Mouse (Mus musculus) myocyte (in vitro differentiated cells): ENCODE results near the gene Zdhhc7.

Experiments used
- CEBPB ChIP-seq: IDR thresholded peaks from 2 replicates; pipeline ENCODE4 v1.6.1; 2011; ENCODE audit warnings: mild to moderate bottlenecking, moderate library complexity; ENCODE audit not compliant: poor library complexity, insufficient read depth, severe bottlenecking
- E2F4 ChIP-seq: IDR thresholded peaks from one replicate; pipeline ENCODE4 v1.6.1; 2011; ENCODE audit warnings: mild to moderate bottlenecking, control low read depth, moderate library complexity; ENCODE audit not compliant: insufficient read depth
- MAX ChIP-seq: IDR thresholded peaks from one replicate; pipeline ENCODE4 v1.6.1; 2011; ENCODE audit warnings: low read depth, mild to moderate bottlenecking, control low read depth
- MYOD1 ChIP-seq, 3 experiments: IDR thresholded peaks; one replicate each; pipeline ENCODE4 v1.6.1; 2011; ENCODE audit warnings: control low read depth in 2 of 3, low read depth in 2 of 3, mild to moderate bottlenecking in 2 of 3, moderate library complexity in 1 of 3; ENCODE audit not compliant: insufficient read length in 2 of 3, control insufficient read depth in 1 of 3
- MYOG ChIP-seq, 3 experiments: IDR thresholded peaks; one replicate each; pipeline ENCODE4 v1.6.1; 2011; ENCODE audit warnings: control low read depth in 2 of 3, low read depth in 2 of 3, mild to moderate bottlenecking in 2 of 3; ENCODE audit not compliant: insufficient read length in 2 of 3, control insufficient read depth in 1 of 3, insufficient read depth in 1 of 3
- POLR2A ChIP-seq: IDR thresholded peaks from one replicate; pipeline ENCODE4 v1.6.1; 2011; ENCODE audit warnings: low read depth, mild to moderate bottlenecking, control low read depth, moderate library complexity; ENCODE audit not compliant: insufficient read length
- POLR2AphosphoS2 ChIP-seq: IDR thresholded peaks from one replicate; pipeline ENCODE4 v1.6.1; 2011; ENCODE audit warnings: low read depth, control low read depth; ENCODE audit not compliant: insufficient read length
- TCF12 ChIP-seq: IDR thresholded peaks from one replicate; pipeline ENCODE4 v1.6.1; 2011; ENCODE audit warnings: mild to moderate bottlenecking, control low read depth; ENCODE audit not compliant: poor library complexity, insufficient read depth, severe bottlenecking
- TCF3 ChIP-seq: IDR thresholded peaks from one replicate; pipeline ENCODE4 v1.6.1; 2011; ENCODE audit warnings: low read depth, control low read depth; ENCODE audit not compliant: insufficient read length
- USF1 ChIP-seq: IDR thresholded peaks from one replicate; pipeline ENCODE4 v1.6.1; 2011; ENCODE audit warnings: low read depth, mild to moderate bottlenecking, control low read depth, moderate library complexity

- no peak for TF ChIP-seq POLR2A
- no peak for TF ChIP-seq USF1
- TF ChIP-seq MAX: no peak
- TF ChIP-seq TCF12: no peak
- TF ChIP-seq POLR2AphosphoS2: no peak
- TF ChIP-seq MYOD1 (IDR thresholded peaks at IDR 0.05; ENCODE audit: control insufficient read depth in 1 of 3, insufficient read length in 2 of 3, low read depth in 2 of 3): no peak
- no peak for TF ChIP-seq TCF3
- no peak for TF ChIP-seq E2F4
- TF ChIP-seq CEBPB: no peak
- no peak for TF ChIP-seq MYOG (IDR thresholded peaks at IDR 0.05; ENCODE audit: control insufficient read depth in 1 of 3, insufficient read depth in 1 of 3, insufficient read length in 2 of 3, low read depth in 2 of 3)
These were observed 25.9 kb downstream of the Zdhhc7 start for GRCm38 (mm10) chr8:120075347-120075746.
